Mouse (Mus musculus) embryonic fibroblast, embryonic 13.5 days (primary cell): ENCODE data around the gene BC017158. TPM values are rescaled to one million over a fixed set of nuclear protein-coding genes. Genes with fewer than 3 reads are reported as not detected.

Source experiments
- H3K27ac ChIP-seq: 2 replicates; pipeline ENCODE4 v1.5.1; 2012; ENCODE audit warnings: low read length, control low read depth, inconsistent platforms; ENCODE audit not compliant: insufficient read depth
- H3K4me1 ChIP-seq: 2 replicates; pipeline ENCODE4 v1.6.1; 2011; ENCODE audit warnings: low read length; ENCODE audit not compliant: control insufficient read depth, insufficient read depth
- H3K4me3 ChIP-seq: 2 replicates; pipeline ENCODE4 v1.5.1; 2011; ENCODE audit warnings: mild to moderate bottlenecking, control low read depth, low read length; ENCODE audit not compliant: insufficient read depth
- CTCF ChIP-seq: IDR thresholded peaks from 2 replicates; pipeline ENCODE4 v1.5.1; 2011; ENCODE audit warnings: mild to moderate bottlenecking, control low read depth, low read length, moderate library complexity, borderline replicate concordance; ENCODE audit not compliant: insufficient read depth
- POLR2A ChIP-seq: IDR thresholded peaks from 2 replicates; pipeline ENCODE4 v1.6.1; 2011; ENCODE audit warnings: low read depth, mild to moderate bottlenecking, control low read depth, low read length, moderate library complexity
- polyA plus RNA-seq: library from polyadenylated mRNA; stranded (reverse); fragments of >200 nt; gene quantifications from 2 replicates; pipeline ENCODE4 v1.2.4, GENCODE M21; 2011; ENCODE audit warnings: low read depth; ENCODE audit not compliant: missing spikeins, insufficient read length

Gene BC017158
- polyA plus RNA-seq, 1 experiment: 21.1 TPM

GRCm38 (mm10) chr7:128248081-128249042, 49.6 kb downstream of the BC017158 start:
- Histone ChIP-seq H3K4me3 (peak overlapping the region; percentile 83), H3K27ac (no peak overlapping the region), H3K4me1 (peaks cover 12% of the 10 kb centered on the region)
- TF ChIP-seq CTCF (no peak), POLR2A (peak; percentile 19; the same call in 1 of the 2 replicates)

GRCm38 (mm10) chr7:128247443-128247842, 50.5 kb downstream of the BC017158 start:
- no peak for TF ChIP-seq CTCF
- peak; percentile 50 for TF ChIP-seq POLR2A
- H3K27ac ChIP-seq: peak overlapping the region; percentile 90
- peak overlapping the region; percentile 83 for H3K4me3 ChIP-seq
- peaks cover 12% of the 10 kb centered on the region for H3K4me1 ChIP-seq

- Histone ChIP-seq H3K27ac (peak within 1 kb of the TSS; percentile 91), H3K4me1 (peaks cover 8% of the 10 kb centered on the region), H3K4me3 (peak within 1 kb of the TSS; percentile 83)
- no peak for TF ChIP-seq CTCF
- TF ChIP-seq POLR2A: peak; percentile 83
These were observed 51.2 kb downstream of the BC017158 start, which contains the start of gene Tgfb1i1 for GRCm38 (mm10) chr7:128246496-128247391. TSS of gene Tgfb1i1 (plus strand) at chr7:128246812.

GRCm38 (mm10) chr7:128245547-128245946, 52.4 kb downstream of the BC017158 start:
- no peak overlapping the region for H3K4me3 ChIP-seq
- H3K27ac ChIP-seq: peak overlapping the region; percentile 91
- TF ChIP-seq CTCF (no peak), POLR2A (no peak)
- H3K4me1 ChIP-seq: peaks cover 4% of the 10 kb centered on the region

GRCm38 (mm10) chr7:128244410-128245025, 53.5 kb downstream of the BC017158 start:
- Histone ChIP-seq H3K4me3 (no peak overlapping the region), H3K4me1 (peaks cover 3% of the 10 kb centered on the region), H3K27ac (peak overlapping the region; percentile 5; the same call in 1 of the 2 replicates)
- TF ChIP-seq POLR2A (no peak), CTCF (no peak)

GRCm38 (mm10) chr7:128243921-128244320, 54.0 kb downstream of the BC017158 start:
- TF ChIP-seq POLR2A (no peak), CTCF (no peak)
- Histone ChIP-seq H3K4me3 (no peak overlapping the region), H3K27ac (0 out of 2 replicates have a peak overlapping the region, but pooled peaks have one; percentile 5), H3K4me1 (peaks cover 6% of the 10 kb centered on the region)

- no peak overlapping the region for H3K27ac ChIP-seq
- TF ChIP-seq POLR2A: no peak
- no peak for TF ChIP-seq CTCF
- peaks cover 6% of the 10 kb centered on the region for H3K4me1 ChIP-seq
- no peak overlapping the region for H3K4me3 ChIP-seq
These were observed 55.6 kb downstream of the BC017158 start for GRCm38 (mm10) chr7:128242331-128242730.

GRCm38 (mm10) chr7:128240131-128240784, 57.7 kb downstream of the BC017158 start:
- Histone ChIP-seq H3K27ac (no peak overlapping the region), H3K4me1 (peaks cover 6% of the 10 kb centered on the region), H3K4me3 (no peak overlapping the region)
- TF ChIP-seq CTCF (no peak), POLR2A (no peak)
